Mouse (Mus musculus): ENCODE results near the gene Clpsl2. TPM values are rescaled to one million over a fixed set of nuclear protein-coding genes. Genes with fewer than 3 reads are reported as not detected.

The Clpsl2 gene
- total RNA-seq, 1 experiment = not detected

GRCm38 (mm10) chr17:28511616-28512541, 37.3 kb upstream of the Clpsl2 start:
- H3K9me3 ChIP-seq (ENCODE audit: control insufficient read depth, insufficient read depth, low read depth, low read length) = no peaks in the 10 kb centered on the region
- no peak overlapping the region for H3K9ac ChIP-seq (ENCODE audit: insufficient read depth, low read depth, low read length, poor library complexity, severe bottlenecking)
- no peak overlapping the region for H3K4me3 ChIP-seq (ENCODE audit: insufficient read depth in 1 of 2, low read depth in 1 of 2, low read length in 2 of 2, poor library complexity in 1 of 2, severe bottlenecking in 1 of 2)
- no peak for TF ChIP-seq MAFK (IDR thresholded peaks at IDR 0.05; ENCODE audit: insufficient read depth, low read depth, low read length)
- peak; percentile 76 for TF ChIP-seq ZNF384 (IDR thresholded peaks at IDR 0.05; ENCODE audit: low read depth, low read length)
- TF ChIP-seq ZC3H11A (IDR thresholded peaks at IDR 0.05; ENCODE audit: borderline replicate concordance, low read depth, low read length) = no peak
- no peak for TF ChIP-seq CHD2 (IDR thresholded peaks at IDR 0.05; ENCODE audit: low read depth, low read length)
- no peak for TF ChIP-seq HCFC1 (IDR thresholded peaks at IDR 0.05; ENCODE audit: borderline replicate concordance, insufficient read depth, low read length)
- no peak overlapping the region for H3K27ac ChIP-seq (ENCODE audit: insufficient read depth, low read depth, low read length, poor library complexity, severe bottlenecking)
- H3K36me3 ChIP-seq (ENCODE audit: control insufficient read depth, insufficient read depth, low read length, poor library complexity, severe bottlenecking) = no peaks in the 10 kb centered on the region
- peaks cover 6 to 30% of the 10 kb centered on the region in 2 experiments; a peak in 3 of 4 replicates for H3K4me1 ChIP-seq (ENCODE audit: control insufficient read depth in 2 of 2, insufficient read depth in 2 of 2, low read length in 2 of 2, poor library complexity in 1 of 2)
- in situ Hi-C loops (cut with MboI; ENCODE audit: low sequenced_read_pairs in 2 of 2, unreplicated experiment in 2 of 2) = no loop called here
- no peak for DNase-seq (ENCODE audit: low read depth, low spot score)

- no peak for DNase-seq (ENCODE audit: low read depth, low spot score)
- in situ Hi-C loops (cut with MboI; ENCODE audit: low sequenced_read_pairs in 2 of 2, unreplicated experiment in 2 of 2) = no loop called here
- Histone ChIP-seq H3K4me1 (ENCODE audit: control insufficient read depth in 2 of 2, insufficient read depth in 2 of 2, low read length in 2 of 2, poor library complexity in 1 of 2) (peaks cover 5 to 28% of the 10 kb centered on the region in 2 experiments; a peak in 3 of 4 replicates), H3K27ac (ENCODE audit: insufficient read depth, low read depth, low read length, poor library complexity, severe bottlenecking) (no peak overlapping the region), H3K9ac (ENCODE audit: insufficient read depth, low read depth, low read length, poor library complexity, severe bottlenecking) (no peak overlapping the region), H3K36me3 (ENCODE audit: control insufficient read depth, insufficient read depth, low read length, poor library complexity, severe bottlenecking) (no peaks in the 10 kb centered on the region), H3K4me3 (ENCODE audit: insufficient read depth in 1 of 2, low read depth in 1 of 2, low read length in 2 of 2, poor library complexity in 1 of 2, severe bottlenecking in 1 of 2) (no peak overlapping the region), H3K9me3 (ENCODE audit: control insufficient read depth, insufficient read depth, low read depth, low read length) (no peaks in the 10 kb centered on the region)
- no peak for TF ChIP-seq HCFC1 (IDR thresholded peaks at IDR 0.05; ENCODE audit: borderline replicate concordance, insufficient read depth, low read length)
- no peak for TF ChIP-seq ZNF384 (IDR thresholded peaks at IDR 0.05; ENCODE audit: low read depth, low read length)
- no peak for TF ChIP-seq ZC3H11A (IDR thresholded peaks at IDR 0.05; ENCODE audit: borderline replicate concordance, low read depth, low read length)
- TF ChIP-seq MAFK (IDR thresholded peaks at IDR 0.05; ENCODE audit: insufficient read depth, low read depth, low read length) = no peak
- no peak for TF ChIP-seq CHD2 (IDR thresholded peaks at IDR 0.05; ENCODE audit: low read depth, low read length)
These were observed 36.5 kb upstream of the Clpsl2 start for GRCm38 (mm10) chr17:28512696-28513095.

GRCm38 (mm10) chr17:28513337-28513736, 35.9 kb upstream of the Clpsl2 start:
- in situ Hi-C loops (cut with MboI; ENCODE audit: low sequenced_read_pairs in 2 of 2, unreplicated experiment in 2 of 2) = no loop called here
- H3K27ac ChIP-seq (ENCODE audit: insufficient read depth, low read depth, low read length, poor library complexity, severe bottlenecking) = no peak overlapping the region
- no peak overlapping the region for H3K9ac ChIP-seq (ENCODE audit: insufficient read depth, low read depth, low read length, poor library complexity, severe bottlenecking)
- peaks cover 4 to 26% of the 10 kb centered on the region in 2 experiments; a peak in 3 of 4 replicates for H3K4me1 ChIP-seq (ENCODE audit: control insufficient read depth in 2 of 2, insufficient read depth in 2 of 2, low read length in 2 of 2, poor library complexity in 1 of 2)
- no peak for DNase-seq (ENCODE audit: low read depth, low spot score)
- no peaks in the 10 kb centered on the region for H3K36me3 ChIP-seq (ENCODE audit: control insufficient read depth, insufficient read depth, low read length, poor library complexity, severe bottlenecking)
- TF ChIP-seq HCFC1 (IDR thresholded peaks at IDR 0.05; ENCODE audit: borderline replicate concordance, insufficient read depth, low read length) = no peak
- TF ChIP-seq MAFK (IDR thresholded peaks at IDR 0.05; ENCODE audit: insufficient read depth, low read depth, low read length) = no peak
- TF ChIP-seq ZNF384 (IDR thresholded peaks at IDR 0.05; ENCODE audit: low read depth, low read length) = no peak
- TF ChIP-seq CHD2 (IDR thresholded peaks at IDR 0.05; ENCODE audit: low read depth, low read length) = no peak
- no peak for TF ChIP-seq ZC3H11A (IDR thresholded peaks at IDR 0.05; ENCODE audit: borderline replicate concordance, low read depth, low read length)
- H3K4me3 ChIP-seq (ENCODE audit: insufficient read depth in 1 of 2, low read depth in 1 of 2, low read length in 2 of 2, poor library complexity in 1 of 2, severe bottlenecking in 1 of 2) = no peak overlapping the region
- H3K9me3 ChIP-seq (ENCODE audit: control insufficient read depth, insufficient read depth, low read depth, low read length) = no peaks in the 10 kb centered on the region

- DNase-seq (ENCODE audit: low read depth, low spot score) = no peak
- H3K4me3 ChIP-seq (ENCODE audit: insufficient read depth in 1 of 2, low read depth in 1 of 2, low read length in 2 of 2, poor library complexity in 1 of 2, severe bottlenecking in 1 of 2) = no peak overlapping the region
- in situ Hi-C loops (cut with MboI; ENCODE audit: low sequenced_read_pairs in 2 of 2, unreplicated experiment in 2 of 2) = no loop called here
- no peaks in the 10 kb centered on the region for H3K9me3 ChIP-seq (ENCODE audit: control insufficient read depth, insufficient read depth, low read depth, low read length)
- H3K9ac ChIP-seq (ENCODE audit: insufficient read depth, low read depth, low read length, poor library complexity, severe bottlenecking) = no peak overlapping the region
- H3K4me1 ChIP-seq (ENCODE audit: control insufficient read depth in 2 of 2, insufficient read depth in 2 of 2, low read length in 2 of 2, poor library complexity in 1 of 2) = peaks cover 4 to 28% of the 10 kb centered on the region in 2 experiments; a peak in 3 of 4 replicates
- TF ChIP-seq HCFC1 (IDR thresholded peaks at IDR 0.05; ENCODE audit: borderline replicate concordance, insufficient read depth, low read length) (no peak), CHD2 (IDR thresholded peaks at IDR 0.05; ENCODE audit: low read depth, low read length) (no peak), ZNF384 (IDR thresholded peaks at IDR 0.05; ENCODE audit: low read depth, low read length) (no peak), MAFK (IDR thresholded peaks at IDR 0.05; ENCODE audit: insufficient read depth, low read depth, low read length) (no peak), ZC3H11A (IDR thresholded peaks at IDR 0.05; ENCODE audit: borderline replicate concordance, low read depth, low read length) (no peak)
- no peak overlapping the region for H3K27ac ChIP-seq (ENCODE audit: insufficient read depth, low read depth, low read length, poor library complexity, severe bottlenecking)
- no peaks in the 10 kb centered on the region for H3K36me3 ChIP-seq (ENCODE audit: control insufficient read depth, insufficient read depth, low read length, poor library complexity, severe bottlenecking)
These were observed 35.4 kb upstream of the Clpsl2 start for GRCm38 (mm10) chr17:28513844-28514243.
